Mouse (Mus musculus) testis, postnatal 10 days (tissue): ENCODE measurements around the gene Cd276.
"Not testable (repeated sequence)": the region's sequence is repeated elsewhere in the genome, so short reads cannot be mapped to it uniquely, and the experiment has no call there.

Source experiments
- DNase-seq: peaks from one replicate; pipeline ENCODE4 v3.0.0; 2021; ENCODE audit warnings: low spot score

Cd276 gene

DNA sequence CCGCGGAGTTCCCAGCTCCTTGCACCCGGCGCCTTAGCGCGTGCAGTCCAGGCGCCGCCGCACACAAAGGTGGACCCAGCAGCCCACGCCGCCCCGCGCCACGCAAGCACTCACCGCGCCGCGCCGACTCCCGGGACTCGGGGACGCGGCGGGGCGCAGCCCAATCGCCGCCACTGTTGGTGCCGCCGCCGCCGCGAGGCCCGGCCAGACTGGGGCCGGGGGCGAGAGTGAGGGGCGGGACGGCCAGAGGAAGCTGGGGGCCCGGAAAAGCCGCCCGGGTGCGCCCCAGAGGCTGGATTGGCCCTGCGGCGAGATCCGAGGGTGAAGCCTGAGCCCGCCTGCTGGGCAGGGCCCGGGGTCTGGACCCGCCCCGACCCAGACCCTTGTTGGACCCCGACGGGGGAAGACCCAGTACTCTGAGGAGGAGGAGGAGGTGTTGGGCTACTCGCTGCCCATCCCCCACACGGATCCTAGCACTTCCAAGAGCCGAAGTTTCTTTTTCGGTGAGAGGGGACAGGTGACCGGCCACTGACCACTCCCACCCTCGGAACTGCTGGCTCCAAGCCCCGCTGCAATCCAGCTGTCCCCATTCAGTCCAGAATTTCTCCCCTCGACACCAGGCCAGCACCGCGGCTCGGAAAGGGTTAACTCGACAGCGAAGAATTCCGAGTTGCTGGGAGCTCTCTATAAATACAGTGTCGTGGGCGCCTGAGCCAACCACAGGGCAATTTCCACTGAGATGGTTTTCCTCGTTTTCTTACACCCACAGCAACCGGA is at the start of gene Cd276:
Cd276 (minus strand) TSS at position 530 of the 777 bp plus-strand sequence.
- peak; percentile 81 for DNase-seq

GRCm38 (mm10) chr9:58595313-58595712 is 40.1 kb upstream of the Cd276 start:
- no peak for DNase-seq

DNA sequence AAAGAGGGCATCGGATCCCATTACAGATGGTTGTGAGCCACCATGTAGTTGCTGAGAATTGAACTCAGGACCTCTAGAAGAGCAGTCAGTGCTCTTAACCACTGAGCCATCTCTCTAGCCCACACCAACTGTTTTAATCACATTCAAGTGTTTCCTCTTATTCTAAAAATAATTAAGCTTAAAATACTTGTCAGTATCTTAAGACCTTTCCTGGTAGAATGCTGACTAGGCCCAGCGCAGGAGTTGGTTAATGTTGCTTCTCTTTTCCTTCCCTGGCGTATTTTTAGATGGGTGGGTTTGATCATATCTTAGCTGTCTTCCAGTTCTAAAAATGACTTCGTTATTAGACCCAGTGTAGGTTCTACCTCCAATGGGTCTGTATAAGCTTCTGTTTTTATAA is 33.4 kb upstream of the Cd276 start:
- DNase-seq = no peak

DNA sequence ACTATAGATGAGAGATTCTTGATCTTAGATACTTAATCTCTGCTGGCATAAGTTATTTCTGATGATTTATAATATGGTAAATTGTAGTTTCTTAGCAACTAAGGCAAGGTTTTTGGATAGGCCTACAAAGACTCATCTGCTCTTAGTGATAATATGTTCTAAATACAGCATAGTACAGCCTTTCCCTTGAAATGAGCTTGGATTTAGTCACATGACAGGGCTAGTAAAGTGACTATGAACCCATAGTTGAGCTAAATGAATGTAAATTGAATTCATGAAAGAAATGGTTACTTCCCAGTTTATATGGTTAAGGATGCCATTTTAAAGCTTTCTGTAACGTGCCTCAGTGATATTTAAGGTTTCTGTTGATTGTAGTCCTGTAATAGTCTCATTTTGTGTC is 29.1 kb upstream of the Cd276 start:
- no peak for DNase-seq

DNA sequence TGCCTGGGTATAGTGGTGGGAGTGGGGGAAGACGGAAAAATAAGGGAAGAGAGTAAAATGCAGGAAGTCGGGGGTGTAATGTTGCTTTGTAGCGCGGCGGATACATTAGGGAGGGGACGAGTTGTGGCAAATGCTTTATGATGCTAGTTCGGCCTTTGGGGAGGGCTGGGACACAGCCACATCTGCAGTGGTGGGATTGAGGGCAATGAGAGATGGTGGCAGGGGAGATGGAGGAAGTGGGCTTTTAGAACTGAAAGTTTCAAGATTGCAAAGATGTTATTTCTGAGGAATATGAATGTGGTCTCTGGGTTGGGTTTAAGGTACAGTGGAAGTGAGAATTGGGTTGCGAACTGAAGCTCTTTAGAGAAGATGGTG is 28.0 kb upstream of the Cd276 start:
- no peak for DNase-seq

- DNase-seq = peak; percentile 76
These were observed 27.5 kb upstream of the Cd276 start for GRCm38 (mm10) chr9:58582581-58583266.

GRCm38 (mm10) chr9:58581958-58582540 is 26.8 kb upstream of the Cd276 start, which contains the start of gene Nptn:
Nptn (plus strand) TSS chr9:58582240.
- DNase-seq = peak; percentile 97

DNA sequence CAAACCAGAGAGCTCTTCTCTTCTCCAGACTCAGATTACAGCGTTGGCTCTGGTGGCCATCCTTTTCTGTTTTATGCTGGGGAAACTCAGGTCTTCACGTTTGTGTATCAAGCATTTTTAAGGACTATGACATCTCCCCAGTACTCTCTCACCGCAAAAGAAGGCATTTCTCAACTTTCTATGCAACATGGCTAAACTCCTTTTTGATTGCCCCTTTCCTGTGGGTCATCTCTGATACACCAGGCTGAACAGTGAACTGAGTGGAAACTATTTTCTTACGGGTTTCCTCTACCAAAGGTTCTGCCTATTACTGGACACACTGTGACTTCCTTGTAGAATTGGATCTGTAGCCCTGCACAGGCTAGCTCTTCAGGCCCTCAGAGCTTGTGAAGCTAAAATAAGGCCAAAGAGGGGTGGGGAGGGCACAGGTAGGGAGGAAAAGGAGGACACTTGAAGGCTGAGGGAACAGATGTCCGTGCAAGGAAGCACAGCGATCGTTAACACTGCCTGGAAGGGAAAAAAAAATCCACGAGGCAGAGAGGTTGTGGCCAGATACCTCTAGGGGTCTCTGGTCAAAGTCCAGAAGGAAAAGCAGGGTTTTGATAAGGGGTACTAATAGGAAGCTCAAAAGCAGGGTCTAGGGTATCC is 26.2 kb upstream of the Cd276 start:
- DNase-seq = no peak

GRCm38 (mm10) chr9:58580453-58581195 is 25.4 kb upstream of the Cd276 start:
- not testable (repeated sequence) for DNase-seq

- peak; percentile 94 for DNase-seq
These were observed 23.4 kb upstream of the Cd276 start for GRCm38 (mm10) chr9:58578669-58579068.

- no peak for DNase-seq
These were observed 15.8 kb upstream of the Cd276 start for GRCm38 (mm10) chr9:58571001-58571400.

GRCm38 (mm10) chr9:58567682-58568081 is 12.4 kb upstream of the Cd276 start:
- DNase-seq = no peak

DNA sequence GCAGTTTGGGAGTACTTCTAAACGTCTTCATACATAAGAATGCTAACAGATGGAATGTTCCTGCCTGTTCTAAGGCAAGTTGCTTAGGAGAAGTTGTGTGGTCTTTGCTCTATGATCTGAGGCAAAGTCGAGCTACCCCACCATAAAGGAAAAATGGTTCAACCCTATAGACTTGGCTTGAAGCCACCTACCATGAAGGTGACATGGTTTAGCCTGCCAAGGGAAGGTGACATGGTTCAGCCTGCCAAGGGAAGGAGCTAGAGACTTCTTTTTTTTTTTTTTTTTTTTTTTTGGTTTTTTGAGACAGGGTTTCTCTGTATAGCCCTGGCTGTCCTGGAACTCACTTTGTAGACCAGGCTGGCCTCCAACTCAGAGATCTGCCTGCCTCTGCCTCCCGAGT is 10.7 kb upstream of the Cd276 start:
- DNase-seq = not testable (repeated sequence)

DNA sequence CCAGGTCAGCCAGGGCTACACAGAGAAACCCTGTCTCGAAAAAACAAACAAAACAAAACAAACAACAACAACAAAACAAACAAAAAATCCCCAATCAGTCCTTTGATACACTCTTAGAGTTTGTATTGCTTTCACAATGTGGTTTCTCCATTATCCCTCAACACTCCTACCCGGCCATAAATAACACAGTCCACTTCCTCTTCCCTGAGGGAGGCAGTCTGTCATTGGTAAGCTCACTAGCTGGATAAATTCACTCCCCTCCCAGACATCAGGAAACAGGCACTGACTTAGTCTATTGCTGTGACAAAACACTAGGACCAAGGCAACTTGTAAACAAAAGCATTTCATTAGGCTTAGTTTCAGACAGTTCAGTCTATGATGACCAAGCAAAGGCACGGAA is 5.0 kb upstream of the Cd276 start:
- no peak for DNase-seq

DNA sequence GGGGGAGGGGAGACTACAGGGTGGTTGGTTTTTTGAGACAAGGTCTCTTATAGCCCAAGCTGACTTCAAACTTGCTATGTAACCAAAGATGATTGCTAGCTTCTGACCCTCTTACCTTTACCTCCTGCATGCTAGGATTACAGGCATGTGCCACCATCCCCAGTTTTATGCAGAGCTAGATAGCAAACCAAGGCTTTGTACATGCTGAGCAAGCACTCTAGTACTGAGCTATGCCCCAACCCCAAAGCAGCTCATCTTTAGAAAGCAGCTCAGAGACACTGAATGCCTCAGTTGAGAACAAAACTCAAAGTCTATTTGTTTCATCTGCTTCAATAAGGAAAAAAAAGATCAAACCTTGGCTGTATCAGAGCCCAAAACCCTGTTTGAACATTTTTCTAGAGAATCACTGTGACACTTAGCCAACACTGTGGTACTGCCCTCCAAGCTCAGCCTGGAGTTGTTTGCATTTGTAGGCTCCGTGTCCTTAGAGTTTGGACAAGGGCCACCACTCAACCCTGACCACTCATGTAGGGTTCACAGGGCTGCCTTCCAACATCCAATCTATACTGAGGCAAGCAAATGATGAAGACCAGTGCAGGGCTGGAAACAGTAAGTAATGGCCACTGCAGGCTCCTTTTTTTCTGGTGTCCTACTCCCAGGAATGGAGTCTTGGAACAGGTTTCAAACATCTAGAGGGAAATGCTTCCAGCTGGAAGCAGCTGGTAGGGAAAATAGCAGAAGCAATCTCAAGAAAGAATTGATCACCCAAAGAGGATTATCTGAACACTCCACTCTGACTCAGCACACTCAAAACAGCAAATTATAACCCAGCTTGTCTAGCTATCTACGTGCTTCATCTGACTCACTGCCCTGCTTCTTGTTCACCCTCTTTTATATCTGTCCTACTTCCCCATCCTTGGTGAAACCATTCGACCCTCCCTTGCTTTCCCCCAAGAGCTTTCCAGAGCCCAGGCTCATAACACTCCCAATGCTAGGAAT is 2.5 kb upstream of the Cd276 start:
- DNase-seq = no peak

- no peak for DNase-seq
These were observed 1.4 kb upstream of the Cd276 start for GRCm38 (mm10) chr9:58556627-58557026.

GRCm38 (mm10) chr9:58555685-58556414 is 613 bp upstream of the Cd276 start:
- no peak for DNase-seq

DNA sequence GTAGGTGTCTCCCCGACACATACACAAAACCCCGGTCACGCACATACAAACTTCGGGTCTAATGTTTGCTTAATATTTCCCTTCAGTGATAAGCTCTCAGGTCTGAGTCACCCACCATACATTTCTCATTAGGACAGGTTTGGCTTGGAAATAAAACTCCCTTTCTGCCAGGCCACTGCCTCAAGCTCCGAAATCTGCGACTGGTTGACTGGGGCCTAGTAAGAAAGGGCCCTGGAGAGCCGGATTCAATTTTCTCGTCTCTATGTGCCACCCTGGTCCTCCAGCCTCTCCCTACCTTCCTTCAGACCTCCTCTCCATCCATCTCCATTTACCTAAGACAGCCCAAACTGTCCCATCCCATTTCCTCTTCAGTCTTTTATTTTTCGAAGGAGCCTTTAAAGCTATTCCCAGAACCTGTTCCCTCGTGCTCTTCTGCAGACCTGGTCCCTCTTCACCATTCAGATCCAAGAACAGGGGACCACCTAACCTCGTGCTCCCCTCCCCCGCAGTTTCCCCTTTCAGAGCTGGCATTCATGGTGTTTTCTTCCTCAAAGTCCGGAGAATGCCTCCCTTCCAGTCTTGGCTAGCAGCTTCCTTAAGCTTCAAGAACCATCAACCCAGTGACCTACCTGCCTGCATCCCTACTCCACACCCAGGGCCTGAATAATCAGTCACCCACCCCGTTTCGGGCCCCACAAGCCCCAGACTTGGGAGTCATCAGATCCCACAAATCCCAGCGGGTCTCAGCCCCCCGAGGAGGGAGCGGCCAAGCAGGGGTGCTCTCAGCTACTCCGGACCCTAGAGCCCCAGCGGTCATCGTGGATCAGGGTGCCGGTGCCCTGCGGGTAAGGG is 955 bp downstream of the Cd276 start:
- no peak for DNase-seq

DNA sequence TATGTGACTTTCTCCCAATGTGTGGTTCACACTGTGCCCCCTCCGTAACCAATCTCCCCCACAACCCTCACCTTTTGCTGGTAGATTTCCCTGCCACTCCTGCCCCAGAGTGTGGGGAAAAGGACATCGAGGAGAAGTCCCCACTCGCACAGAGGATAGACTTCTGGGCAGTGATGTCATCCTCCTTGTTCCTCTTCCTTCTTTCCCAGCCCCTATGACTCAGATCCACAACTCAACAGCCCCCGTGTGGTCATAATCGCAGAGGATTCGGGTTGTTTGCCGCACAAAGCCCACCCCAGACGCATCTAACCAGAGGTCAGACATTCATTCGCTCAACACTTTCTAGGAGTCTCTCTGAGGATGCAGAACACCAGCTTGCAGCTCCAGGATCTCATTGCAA is 3.2 kb downstream of the Cd276 start:
- DNase-seq = no peak
